Mouse (Mus musculus): ENCODE measurements around the gene Mtrex. TPM values are rescaled to one million over a fixed set of nuclear protein-coding genes. Genes with fewer than 3 reads are reported as not detected.

Gene Mtrex
- polyA plus RNA-seq, 1 experiment from 2014 or later, result 56.0 TPM

- Histone ChIP-seq H3K27ac (replicated peaks) (peak overlapping the region; percentile 41; the same call in 1 of the 2 replicates), H3K9me3 (replicated peaks) (no peaks in the 10 kb centered on the region), H3K4me3 (replicated peaks) (no peak overlapping the region), H3K4me1 (0 out of 2 replicates have a peak, but pooled peaks cover 3% of the 10 kb centered on the region), H3K9ac (replicated peaks) (no peak overlapping the region), H3K27me3 (replicated peaks) (no peaks in the 10 kb centered on the region), H3K4me2 (no peak overlapping the region), H3K36me3 (peaks cover 10% of the 10 kb centered on the region)
- WGBS, result 84% methylated on average over 16 of the region's 16 CpGs
- ATAC-seq (ENCODE audit: low FRiP score), result no peak
These were observed 86.7 kb downstream of the Mtrex start for GRCm38 (mm10) chr13:112840241-112841087.

GRCm38 (mm10) chr13:112838562-112839232 lies 88.5 kb downstream of the Mtrex start:
- Histone ChIP-seq H3K27me3 (replicated peaks) (no peaks in the 10 kb centered on the region), H3K9ac (replicated peaks) (no peak overlapping the region), H3K9me3 (replicated peaks) (no peaks in the 10 kb centered on the region), H3K27ac (replicated peaks) (no peak overlapping the region), H3K36me3 (no peaks in the 10 kb centered on the region), H3K4me3 (replicated peaks) (no peak overlapping the region), H3K4me2 (no peak overlapping the region), H3K4me1 (peaks cover 14% of the 10 kb centered on the region; the same call in 1 of the 2 replicates)
- no peak for ATAC-seq (ENCODE audit: low FRiP score)
- WGBS, result 88% methylated on average over 6 of the region's 6 CpGs

- no peak overlapping the region for H3K4me2 ChIP-seq
- no peaks in the 10 kb centered on the region for H3K36me3 ChIP-seq
- H3K4me1 ChIP-seq, result peaks cover 22% of the 10 kb centered on the region
- WGBS, result 81% methylated on average over 9 of the region's 9 CpGs
- no peak overlapping the region for H3K27ac ChIP-seq (replicated peaks)
- no peak overlapping the region for H3K4me3 ChIP-seq (replicated peaks)
- H3K9me3 ChIP-seq (replicated peaks), result no peaks in the 10 kb centered on the region
- ATAC-seq (ENCODE audit: low FRiP score), result no peak
- no peak overlapping the region for H3K9ac ChIP-seq (replicated peaks)
- no peaks in the 10 kb centered on the region for H3K27me3 ChIP-seq (replicated peaks)
These were observed 89.5 kb downstream of the Mtrex start for GRCm38 (mm10) chr13:112837621-112838155.

GRCm38 (mm10) chr13:112836951-112837350 lies 90.2 kb downstream of the Mtrex start:
- H3K4me1 ChIP-seq, result peaks cover 26% of the 10 kb centered on the region

GRCm38 (mm10) chr13:112835113-112835512 lies 92.1 kb downstream of the Mtrex start:
- H3K27ac ChIP-seq (replicated peaks), result no peak overlapping the region
- H3K4me2 ChIP-seq, result peak overlapping the region; percentile 23; the same call in 1 of the 2 replicates
- 33% methylated on average over 12 of the region's 12 CpGs for WGBS
- H3K4me1 ChIP-seq, result peaks cover 23% of the 10 kb centered on the region
- H3K4me3 ChIP-seq (replicated peaks), result no peak overlapping the region
- no peaks in the 10 kb centered on the region for H3K27me3 ChIP-seq (replicated peaks)
- H3K36me3 ChIP-seq, result no peaks in the 10 kb centered on the region
- H3K9me3 ChIP-seq (replicated peaks), result no peaks in the 10 kb centered on the region
- H3K9ac ChIP-seq (replicated peaks), result no peak overlapping the region
- ATAC-seq (ENCODE audit: low FRiP score), result peak; percentile 62; the same call in 1 of the 2 replicates

More at GRCm38 (mm10) chr13:112836951-112837350, 90.2 kb downstream of the Mtrex start:
- H3K4me3 ChIP-seq (replicated peaks), result no peak overlapping the region
- no peak overlapping the region for H3K4me2 ChIP-seq
- ATAC-seq (ENCODE audit: low FRiP score), result no peak
- H3K9me3 ChIP-seq (replicated peaks), result no peaks in the 10 kb centered on the region
- H3K27ac ChIP-seq (replicated peaks), result no peak overlapping the region
- H3K9ac ChIP-seq (replicated peaks), result no peak overlapping the region
- WGBS, result 85% methylated on average over 2 of the region's 2 CpGs
- no peaks in the 10 kb centered on the region for H3K36me3 ChIP-seq
- H3K27me3 ChIP-seq (replicated peaks), result no peaks in the 10 kb centered on the region

GRCm38 (mm10) chr13:112833895-112834263 lies 93.3 kb downstream of the Mtrex start:
- ATAC-seq (ENCODE audit: low FRiP score), result no peak
- WGBS, result 59% methylated on average over 3 of the region's 3 CpGs

GRCm38 (mm10) chr13:112833253-112833894 lies 93.8 kb downstream of the Mtrex start:
- Histone ChIP-seq H3K9me3 (replicated peaks) (no peaks in the 10 kb centered on the region), H3K27ac (replicated peaks) (no peak overlapping the region), H3K36me3 (no peaks in the 10 kb centered on the region), H3K4me3 (replicated peaks) (no peak overlapping the region), H3K9ac (replicated peaks) (no peak overlapping the region), H3K27me3 (replicated peaks) (no peaks in the 10 kb centered on the region), H3K4me1 (peaks cover 23% of the 10 kb centered on the region), H3K4me2 (peak overlapping the region; percentile 34)
- 48% methylated on average over 20 of the region's 20 CpGs for WGBS
- peak; percentile 48; the same call in 1 of the 2 replicates for ATAC-seq (ENCODE audit: low FRiP score)

More at GRCm38 (mm10) chr13:112833895-112834263, 93.3 kb downstream of the Mtrex start:
- Histone ChIP-seq H3K9me3 (replicated peaks) (no peaks in the 10 kb centered on the region), H3K4me2 (peak overlapping the region; percentile 34; the same call in 1 of the 2 replicates), H3K9ac (replicated peaks) (no peak overlapping the region), H3K4me1 (peaks cover 23% of the 10 kb centered on the region), H3K36me3 (no peaks in the 10 kb centered on the region), H3K4me3 (replicated peaks) (no peak overlapping the region), H3K27ac (replicated peaks) (no peak overlapping the region), H3K27me3 (replicated peaks) (no peaks in the 10 kb centered on the region)

GRCm38 (mm10) chr13:112832589-112832988 lies 94.6 kb downstream of the Mtrex start:
- H3K4me2 ChIP-seq, result no peak overlapping the region
- no peak overlapping the region for H3K4me3 ChIP-seq (replicated peaks)
- WGBS, result 47% methylated on average over 2 of the region's 2 CpGs
- no peaks in the 10 kb centered on the region for H3K36me3 ChIP-seq
- H3K27me3 ChIP-seq (replicated peaks), result no peaks in the 10 kb centered on the region
- H3K4me1 ChIP-seq, result peaks cover 23% of the 10 kb centered on the region
- no peak overlapping the region for H3K9ac ChIP-seq (replicated peaks)
- H3K27ac ChIP-seq (replicated peaks), result no peak overlapping the region
- no peaks in the 10 kb centered on the region for H3K9me3 ChIP-seq (replicated peaks)
- no peak for ATAC-seq (ENCODE audit: low FRiP score)

- H3K27me3 ChIP-seq (replicated peaks), result no peaks in the 10 kb centered on the region
- no peaks in the 10 kb centered on the region for H3K36me3 ChIP-seq
- peaks cover 16% of the 10 kb centered on the region for H3K4me1 ChIP-seq
- WGBS, result 95% methylated on average over 2 of the region's 2 CpGs
- no peaks in the 10 kb centered on the region for H3K9me3 ChIP-seq (replicated peaks)
- no peak overlapping the region for H3K27ac ChIP-seq (replicated peaks)
- ATAC-seq (ENCODE audit: low FRiP score), result no peak
- H3K4me3 ChIP-seq (replicated peaks), result no peak overlapping the region
- H3K4me2 ChIP-seq, result no peak overlapping the region
- H3K9ac ChIP-seq (replicated peaks), result no peak overlapping the region
These were observed 97.6 kb downstream of the Mtrex start for GRCm38 (mm10) chr13:112829619-112830018.

GRCm38 (mm10) chr13:112825479-112825878 lies 101.7 kb downstream of the Mtrex start:
- no peak overlapping the region for H3K27ac ChIP-seq (replicated peaks)
- no peaks in the 10 kb centered on the region for H3K9me3 ChIP-seq (replicated peaks)
- no peak overlapping the region for H3K4me2 ChIP-seq
- no peaks in the 10 kb centered on the region for H3K36me3 ChIP-seq
- H3K27me3 ChIP-seq (replicated peaks), result no peaks in the 10 kb centered on the region
- WGBS, result 79% methylated on average over 6 of the region's 6 CpGs
- H3K4me3 ChIP-seq (replicated peaks), result no peak overlapping the region
- H3K4me1 ChIP-seq, result no peaks in the 10 kb centered on the region
- no peak for ATAC-seq (ENCODE audit: low FRiP score)
- H3K9ac ChIP-seq (replicated peaks), result no peak overlapping the region

GRCm38 (mm10) chr13:112823911-112824648 lies 103.1 kb downstream of the Mtrex start:
- 92% methylated on average over 3 of the region's 8 CpGs for WGBS
- Histone ChIP-seq H3K27ac (replicated peaks) (no peak overlapping the region), H3K4me3 (replicated peaks) (no peak overlapping the region), H3K9ac (replicated peaks) (no peak overlapping the region), H3K9me3 (replicated peaks) (no peaks in the 10 kb centered on the region), H3K4me1 (no peaks in the 10 kb centered on the region), H3K27me3 (replicated peaks) (no peaks in the 10 kb centered on the region), H3K36me3 (no peaks in the 10 kb centered on the region), H3K4me2 (no peak overlapping the region)
- ATAC-seq (ENCODE audit: low FRiP score), result no peak
